Mouse (Mus musculus): ENCODE results near the gene Msrb3. TPM values are rescaled to one million over a fixed set of nuclear protein-coding genes. Genes with fewer than 3 reads are reported as not detected.
"Not testable (repeated sequence)": the region's sequence is repeated elsewhere in the genome, so short reads cannot be mapped to it uniquely, and the experiment has no call there.

Gene Msrb3
- polyA plus RNA-seq, 1 experiment from 2014 or later = 17.6 TPM

DNA sequence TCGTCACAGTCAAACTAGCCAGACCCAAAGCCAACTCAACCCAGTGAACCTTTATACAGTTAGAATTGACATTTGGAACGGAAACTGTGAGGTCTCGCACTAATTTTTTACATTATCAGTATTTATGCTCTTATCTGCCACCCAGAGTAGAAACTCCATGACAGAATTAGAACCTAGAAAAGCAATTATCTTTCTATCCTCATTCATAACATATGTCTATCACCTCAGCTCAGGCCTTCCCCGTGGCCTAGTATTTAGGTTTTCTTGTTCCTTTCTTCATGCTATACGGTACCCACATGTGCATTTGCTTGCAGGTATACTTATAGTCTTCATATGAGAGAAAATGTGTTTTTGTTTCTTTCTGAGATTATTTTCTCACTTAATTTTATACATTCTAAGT, 146.4 kb downstream of the Msrb3 start:
- DNase-seq (ENCODE audit: low spot score) (no peak), ATAC-seq (replicated peaks; ENCODE audit: low FRiP score, low TSS enrichment, low read depth) (no peak)
- peaks cover 8% of the 10 kb centered on the region for H3K4me1 ChIP-seq (replicated peaks; ENCODE audit: control insufficient read depth, insufficient read depth, low read length)

GRCm38 (mm10) chr10:120751821-120752261, 147.1 kb downstream of the Msrb3 start:
- peaks cover 8% of the 10 kb centered on the region for H3K4me1 ChIP-seq (replicated peaks; ENCODE audit: control insufficient read depth, insufficient read depth, low read length)
- H3K9ac ChIP-seq (ENCODE audit: low read length) = no peak overlapping the region
- H3K4me3 ChIP-seq (ENCODE audit: low read depth, low read length) = no peak overlapping the region
- no peaks in the 10 kb centered on the region for H3K9me3 ChIP-seq (ENCODE audit: control insufficient read depth, low read length)
- H3K36me3 ChIP-seq (ENCODE audit: control insufficient read depth, insufficient read depth, low read length) = no peaks in the 10 kb centered on the region
- WGBS = 59% methylated on average over 11 of the region's 11 CpGs
- DNase-seq (ENCODE audit: low spot score) = no peak
- ATAC-seq (replicated peaks; ENCODE audit: low FRiP score, low TSS enrichment, low read depth) = no peak
- H3K27me3 ChIP-seq (replicated peaks; ENCODE audit: control insufficient read depth, insufficient read depth, low read length) = no peaks in the 10 kb centered on the region
- H3K4me2 ChIP-seq (ENCODE audit: low read length) = no peak overlapping the region
- peak overlapping the region; percentile 62; the same call in 1 of the 2 replicates for H3K27ac ChIP-seq (ENCODE audit: low read depth)

More for the DNA sequence above, 146.4 kb downstream of the Msrb3 start:
- Histone ChIP-seq H3K4me2 (ENCODE audit: low read length) (no peak overlapping the region), H3K9ac (ENCODE audit: low read length) (no peak overlapping the region), H3K9me3 (ENCODE audit: control insufficient read depth, low read length) (no peaks in the 10 kb centered on the region), H3K36me3 (ENCODE audit: control insufficient read depth, insufficient read depth, low read length) (no peaks in the 10 kb centered on the region), H3K27me3 (replicated peaks; ENCODE audit: control insufficient read depth, insufficient read depth, low read length) (no peaks in the 10 kb centered on the region), H3K27ac (ENCODE audit: low read depth) (no peak overlapping the region), H3K4me3 (ENCODE audit: low read depth, low read length) (no peak overlapping the region)
- 92% methylated on average over 5 of the region's 5 CpGs for WGBS

DNA sequence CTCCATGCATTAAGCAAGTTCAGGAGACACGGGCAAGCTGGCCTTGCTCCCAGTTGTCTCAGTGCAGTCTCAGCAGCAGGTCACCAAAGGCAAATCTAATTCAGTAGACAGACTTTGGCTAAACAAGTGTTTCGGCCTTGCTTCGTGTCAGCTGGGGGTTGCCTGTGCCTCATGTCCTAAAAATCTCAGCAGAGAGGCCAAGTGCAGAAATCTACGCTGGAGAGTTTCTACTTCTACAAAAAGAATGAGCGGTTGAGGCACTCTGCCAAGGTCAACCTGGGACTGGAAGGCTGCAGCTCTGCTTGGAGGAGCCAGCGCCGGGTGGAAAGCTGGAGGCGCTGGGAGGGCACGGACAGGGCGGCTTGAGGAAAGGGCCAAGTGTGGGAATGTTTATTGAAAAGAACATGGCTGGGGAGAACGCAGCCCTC, 147.6 kb downstream of the Msrb3 start:
- Histone ChIP-seq H3K27ac (ENCODE audit: low read depth) (peak overlapping the region; percentile 62; the same call in 1 of the 2 replicates), H3K9me3 (ENCODE audit: control insufficient read depth, low read length) (no peaks in the 10 kb centered on the region), H3K4me3 (ENCODE audit: low read depth, low read length) (no peak overlapping the region), H3K4me1 (replicated peaks; ENCODE audit: control insufficient read depth, insufficient read depth, low read length) (peaks cover 8% of the 10 kb centered on the region), H3K4me2 (ENCODE audit: low read length) (no peak overlapping the region), H3K9ac (ENCODE audit: low read length) (no peak overlapping the region), H3K27me3 (replicated peaks; ENCODE audit: control insufficient read depth, insufficient read depth, low read length) (no peaks in the 10 kb centered on the region), H3K36me3 (ENCODE audit: control insufficient read depth, insufficient read depth, low read length) (no peaks in the 10 kb centered on the region)
- 34% methylated on average over 11 of the region's 11 CpGs for WGBS
- ATAC-seq (replicated peaks; ENCODE audit: low FRiP score, low TSS enrichment, low read depth) (no peak), DNase-seq (ENCODE audit: low spot score) (no peak)

DNA sequence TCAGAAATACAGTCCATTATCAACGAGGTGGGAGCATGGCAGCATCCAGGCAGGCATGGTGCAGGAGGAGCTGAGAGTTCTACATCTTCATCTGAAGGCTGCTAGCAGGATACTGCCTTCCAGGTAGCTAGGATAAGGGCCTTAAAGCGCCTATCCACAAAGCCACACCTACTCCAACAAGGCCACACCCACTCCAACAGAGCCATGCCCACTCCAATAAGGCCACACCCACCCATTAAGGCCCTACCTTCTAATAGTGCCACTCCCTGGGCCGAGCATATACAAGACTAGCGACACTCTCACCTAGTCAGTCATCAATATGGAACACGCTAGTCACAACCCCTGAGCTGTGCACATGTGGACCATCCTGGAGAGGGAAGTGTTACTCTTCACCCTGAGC, 149.3 kb downstream of the Msrb3 start:
- H3K9ac ChIP-seq (ENCODE audit: low read length); H3K9me3 ChIP-seq (ENCODE audit: control insufficient read depth, low read length); H3K4me2 ChIP-seq (ENCODE audit: low read length); H3K27ac ChIP-seq (ENCODE audit: low read depth); DNase-seq (ENCODE audit: low spot score); H3K27me3 ChIP-seq (replicated peaks; ENCODE audit: control insufficient read depth, insufficient read depth, low read length); H3K4me3 ChIP-seq (ENCODE audit: low read depth, low read length); H3K36me3 ChIP-seq (ENCODE audit: control insufficient read depth, insufficient read depth, low read length); ATAC-seq (replicated peaks; ENCODE audit: low FRiP score, low TSS enrichment, low read depth): not testable (repeated sequence)
- peaks cover 21% of the 10 kb centered on the region for H3K4me1 ChIP-seq (replicated peaks; ENCODE audit: control insufficient read depth, insufficient read depth, low read length)
- WGBS = 94% methylated on average over 5 of the region's 5 CpGs

DNA sequence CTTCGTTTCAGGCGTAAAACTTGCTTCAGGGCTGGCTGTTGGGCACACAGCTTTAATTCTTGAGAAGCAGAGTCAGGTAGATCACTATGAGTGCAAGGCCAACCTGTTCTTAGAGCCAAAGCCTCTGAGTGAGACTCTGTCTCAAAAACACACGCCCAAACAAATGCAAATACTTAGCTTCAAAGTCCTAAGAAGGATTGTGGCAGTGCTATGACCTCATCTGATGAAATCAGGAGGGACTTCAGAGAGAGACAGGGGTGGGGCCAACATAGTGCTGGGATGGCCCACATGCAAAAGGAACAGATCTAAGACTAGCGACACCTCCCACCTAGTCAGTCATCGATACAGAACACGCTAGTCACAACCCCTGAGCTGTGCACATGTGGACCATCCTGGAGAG, 150.7 kb downstream of the Msrb3 start:
- H3K4me1 ChIP-seq (replicated peaks; ENCODE audit: control insufficient read depth, insufficient read depth, low read length) = peaks cover 27% of the 10 kb centered on the region
- ATAC-seq (replicated peaks; ENCODE audit: low FRiP score, low TSS enrichment, low read depth) (no peak), DNase-seq (ENCODE audit: low spot score) (no peak)
- H3K27ac ChIP-seq (ENCODE audit: low read depth) = no peak overlapping the region
- H3K27me3 ChIP-seq (replicated peaks; ENCODE audit: control insufficient read depth, insufficient read depth, low read length) = no peaks in the 10 kb centered on the region
- no peak overlapping the region for H3K9ac ChIP-seq (ENCODE audit: low read length)
- H3K4me3 ChIP-seq (ENCODE audit: low read depth, low read length) = no peak overlapping the region
- 82% methylated on average over 6 of the region's 6 CpGs for WGBS
- H3K9me3 ChIP-seq (ENCODE audit: control insufficient read depth, low read length) = no peaks in the 10 kb centered on the region
- H3K36me3 ChIP-seq (ENCODE audit: control insufficient read depth, insufficient read depth, low read length) = no peaks in the 10 kb centered on the region
- no peak overlapping the region for H3K4me2 ChIP-seq (ENCODE audit: low read length)

DNA sequence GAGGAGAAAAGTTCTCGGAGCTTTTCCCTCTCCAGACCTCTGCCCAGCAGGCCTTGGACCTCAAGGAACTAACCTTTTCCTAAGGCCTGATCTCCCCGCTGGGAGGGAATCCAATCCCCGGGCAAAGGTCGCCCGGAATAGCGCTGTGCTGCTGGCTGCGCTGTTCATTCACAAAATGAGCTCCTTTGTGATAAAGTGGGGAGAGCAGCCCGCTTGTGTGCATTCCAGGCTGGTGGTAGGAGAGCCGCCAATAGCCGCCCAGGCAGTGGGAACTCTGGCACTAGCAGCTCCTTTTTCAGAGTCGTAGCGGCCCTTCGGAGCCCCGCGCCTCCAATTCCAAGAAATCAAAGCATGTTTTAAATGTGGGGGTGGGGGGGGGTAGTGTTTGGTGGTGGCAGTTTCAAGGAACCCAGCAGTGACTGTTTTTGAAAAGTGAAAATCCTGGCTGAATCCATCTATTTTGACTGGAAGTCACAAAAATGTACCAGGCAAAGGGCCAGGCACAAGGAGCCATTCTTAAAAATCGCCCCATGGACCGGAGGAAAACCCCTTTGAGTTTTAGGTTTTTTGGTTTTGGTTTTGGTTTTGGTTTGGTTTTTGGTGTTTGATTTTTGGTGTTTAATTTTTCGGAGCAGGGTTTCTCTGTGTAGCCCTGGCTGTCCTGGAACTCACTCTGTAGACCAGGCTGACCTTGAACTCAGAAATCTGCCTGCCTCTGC, 153.6 kb downstream of the Msrb3 start:
- Histone ChIP-seq H3K36me3 (ENCODE audit: control insufficient read depth, insufficient read depth, low read length) (no peaks in the 10 kb centered on the region), H3K4me2 (ENCODE audit: low read length) (peak overlapping the region; percentile 51), H3K9ac (ENCODE audit: low read length) (peak overlapping the region; percentile 41; the same call in 1 of the 2 replicates), H3K27ac (ENCODE audit: low read depth) (peak overlapping the region; percentile 79), H3K4me3 (ENCODE audit: low read depth, low read length) (peak overlapping the region; percentile 15), H3K4me1 (replicated peaks; ENCODE audit: control insufficient read depth, insufficient read depth, low read length) (peaks cover 19% of the 10 kb centered on the region), H3K9me3 (ENCODE audit: control insufficient read depth, low read length) (no peaks in the 10 kb centered on the region), H3K27me3 (replicated peaks; ENCODE audit: control insufficient read depth, insufficient read depth, low read length) (no peaks in the 10 kb centered on the region)
- peak; percentile 86 for DNase-seq (ENCODE audit: low spot score)
- 7% methylated on average over 18 of the region's 18 CpGs for WGBS
- peak; percentile 82 for ATAC-seq (replicated peaks; ENCODE audit: low FRiP score, low TSS enrichment, low read depth)

DNA sequence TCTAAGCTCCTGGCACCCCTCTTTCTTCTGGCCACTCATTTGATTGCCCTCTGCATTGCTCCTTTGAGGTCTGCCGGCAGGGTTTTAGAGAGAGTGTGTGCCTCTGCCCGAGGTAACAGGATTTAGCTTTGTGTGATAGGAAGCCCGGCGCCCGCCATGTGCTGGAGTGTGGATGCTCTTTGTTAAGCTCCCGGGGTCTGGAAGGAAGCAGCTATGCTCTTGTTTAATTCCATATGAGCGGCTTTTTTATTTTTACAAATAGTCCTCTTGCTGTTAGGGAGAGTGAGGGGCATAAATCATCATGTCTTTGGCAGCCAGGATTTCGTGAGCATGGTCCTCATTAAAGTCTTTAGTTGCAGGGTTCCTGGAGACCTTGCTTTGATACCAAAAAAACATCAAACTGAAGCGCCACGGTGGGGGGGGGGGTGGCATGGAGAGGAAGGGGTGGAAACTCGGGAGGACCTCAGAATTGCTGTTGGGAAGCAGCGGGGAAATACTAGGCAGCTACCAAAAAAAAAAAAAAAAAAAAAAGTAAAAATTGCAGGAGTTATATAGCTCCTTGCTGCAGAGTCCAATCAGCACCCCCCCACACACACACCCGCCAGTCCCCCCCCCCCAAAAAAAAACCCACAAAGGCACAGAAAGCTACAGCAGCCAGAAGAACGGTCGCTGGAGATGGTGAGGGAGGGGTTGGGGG, 154.3 kb downstream of the Msrb3 start:
- Histone ChIP-seq H3K4me2 (ENCODE audit: low read length) (peak overlapping the region; percentile 51), H3K4me3 (ENCODE audit: low read depth, low read length) (peak overlapping the region; percentile 15), H3K9me3 (ENCODE audit: control insufficient read depth, low read length) (no peaks in the 10 kb centered on the region), H3K4me1 (replicated peaks; ENCODE audit: control insufficient read depth, insufficient read depth, low read length) (peaks cover 19% of the 10 kb centered on the region), H3K27me3 (replicated peaks; ENCODE audit: control insufficient read depth, insufficient read depth, low read length) (no peaks in the 10 kb centered on the region), H3K9ac (ENCODE audit: low read length) (peak overlapping the region; percentile 41; the same call in 1 of the 2 replicates), H3K27ac (ENCODE audit: low read depth) (peak overlapping the region; percentile 79), H3K36me3 (ENCODE audit: control insufficient read depth, insufficient read depth, low read length) (no peaks in the 10 kb centered on the region)
- ATAC-seq (replicated peaks; ENCODE audit: low FRiP score, low TSS enrichment, low read depth) = peak; percentile 44; the same call in 1 of the 2 replicates
- 4% methylated on average over 15 of the region's 15 CpGs for whole genome bisulfite sequencing
- DNase-seq (ENCODE audit: low spot score) = peak; percentile 72

DNA sequence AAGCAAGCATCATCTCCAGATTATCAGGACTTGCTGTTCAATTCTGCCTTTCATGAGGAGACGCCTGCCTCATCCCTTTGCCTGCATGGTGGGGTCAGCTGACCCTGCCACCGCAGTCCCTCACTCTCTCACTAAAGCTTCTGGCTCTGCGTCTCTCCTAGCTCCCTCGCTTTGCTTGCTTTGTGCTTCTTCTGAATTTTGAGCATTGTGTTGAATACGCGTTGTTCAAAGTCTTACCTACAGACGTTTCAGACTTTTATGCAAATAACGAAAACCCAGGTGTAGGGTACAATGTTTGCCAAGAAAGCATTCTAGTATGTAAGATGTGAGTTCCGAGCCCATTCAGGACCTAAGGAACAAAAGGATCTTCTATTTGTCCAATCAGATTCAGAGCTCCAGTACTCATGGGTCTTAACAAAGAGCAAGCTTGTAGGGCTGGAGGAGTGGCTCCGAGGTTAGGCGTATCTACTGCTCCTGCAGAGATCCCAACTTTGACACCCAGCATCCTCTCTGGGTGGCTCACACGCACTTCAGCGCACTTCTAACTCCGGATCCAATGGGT, 162.3 kb downstream of the Msrb3 start:
- DNase-seq (ENCODE audit: low spot score) = no peak
- ATAC-seq (replicated peaks; ENCODE audit: low FRiP score, low TSS enrichment, low read depth) = no peak
- Histone ChIP-seq H3K4me2 (ENCODE audit: low read length) (no peak overlapping the region), H3K9me3 (ENCODE audit: control insufficient read depth, low read length) (no peaks in the 10 kb centered on the region), H3K4me3 (ENCODE audit: low read depth, low read length) (no peak overlapping the region), H3K36me3 (ENCODE audit: control insufficient read depth, insufficient read depth, low read length) (no peaks in the 10 kb centered on the region), H3K4me1 (replicated peaks; ENCODE audit: control insufficient read depth, insufficient read depth, low read length) (peaks cover 7% of the 10 kb centered on the region), H3K27ac (ENCODE audit: low read depth) (no peak overlapping the region), H3K27me3 (replicated peaks; ENCODE audit: control insufficient read depth, insufficient read depth, low read length) (no peaks in the 10 kb centered on the region), H3K9ac (ENCODE audit: low read length) (no peak overlapping the region)
- WGBS = 48% methylated on average over 14 of the region's 14 CpGs
